In the genomic region with DNA sequence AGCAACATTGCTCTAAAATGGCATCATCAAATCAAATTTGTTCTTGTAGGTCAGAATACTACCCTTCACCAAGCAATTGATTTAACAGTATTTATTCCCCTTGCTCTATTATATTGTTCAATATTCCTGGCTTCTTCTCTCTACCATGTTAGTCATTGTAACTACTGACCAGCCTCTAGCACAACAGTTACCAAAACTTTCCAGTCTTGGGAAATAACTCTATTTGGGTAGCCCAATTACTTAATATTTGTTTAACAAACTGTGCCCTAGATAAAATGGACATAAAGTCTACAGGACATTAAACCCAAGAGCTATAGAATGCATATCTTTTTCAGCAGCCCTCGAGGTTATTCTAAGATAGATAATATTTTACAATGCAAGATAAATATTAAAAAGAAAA, we compare ENCODE assay signal across 30 mouse cellular contexts.
"Had no signal": no experiment of that assay in that cellular context is flagged by ENCODE, and none has a peak within 500 bp of the region (broad histone marks: within the 10 kb centered on the region; RNA-seq: fewer than 3 reads in every experiment).

No protein-coding gene starts in this region.

- H3K36me3 ChIP-seq: limb, embryonic 10.5 days; limb, embryonic 12.5 days; limb, embryonic 13.5 days; limb, embryonic 15.5 days; liver, embryonic 12.5 days; liver, embryonic 13.5 days; liver, embryonic 15.5 days; lung, embryonic 15.5 days; midbrain, embryonic 10.5 days; midbrain, embryonic 12.5 days; midbrain, embryonic 15.5 days; neural tube, embryonic 12.5 days had no signal

- H3K9me3 ChIP-seq: limb, embryonic 10.5 days; limb, embryonic 12.5 days; limb, embryonic 15.5 days; liver, embryonic 12.5 days; liver, embryonic 13.5 days; liver, embryonic 15.5 days; lung, embryonic 15.5 days; midbrain, embryonic 12.5 days; midbrain, embryonic 15.5 days had no signal

- H3K4me1 ChIP-seq: limb, embryonic 10.5 days; limb, embryonic 12.5 days; limb, embryonic 13.5 days; limb, embryonic 15.5 days; liver, embryonic 12.5 days; liver, embryonic 13.5 days; liver, embryonic 15.5 days; lung, embryonic 15.5 days; midbrain, embryonic 10.5 days; midbrain, embryonic 12.5 days; midbrain, embryonic 15.5 days; neural tube, embryonic 12.5 days had no signal

- H3K27me3 ChIP-seq: limb, embryonic 12.5 days; limb, embryonic 13.5 days; limb, embryonic 15.5 days; liver, embryonic 12.5 days; liver, embryonic 13.5 days; liver, embryonic 15.5 days; lung, embryonic 15.5 days; megakaryocyte, embryonic 14.5 days; midbrain, embryonic 12.5 days; midbrain, embryonic 15.5 days; neural tube, embryonic 12.5 days had no signal

- DNase-seq: left cerebral cortex, postnatal 4 days; liver; liver, embryonic 13.5 days; liver, postnatal 0 days; lung, adult 18-20 months; lung, adult 2 months; lung, embryonic 14.5 days; lung, postnatal 10 days; lung, postnatal 14 days; lung, postnatal 36 days; lung, postnatal 4 days; midbrain, embryonic 14.5 days had no signal

- H3K9ac ChIP-seq: limb, embryonic 12.5 days; limb, embryonic 13.5 days; limb, embryonic 15.5 days; liver, embryonic 12.5 days; liver, embryonic 13.5 days; liver, embryonic 14.5 days; liver, embryonic 15.5 days; liver, postnatal 0 days; lung, embryonic 14.5 days; lung, embryonic 15.5 days; midbrain, embryonic 12.5 days; midbrain, embryonic 15.5 days; neural tube, embryonic 12.5 days had no signal

- H3K4me3 ChIP-seq: left cerebral cortex, adult 2 months; limb, embryonic 10.5 days; limb, embryonic 12.5 days; limb, embryonic 13.5 days; limb, embryonic 15.5 days; liver, embryonic 12.5 days; liver, embryonic 13.5 days; liver, embryonic 15.5 days; lung, embryonic 15.5 days; megakaryocyte, embryonic 14.5 days; midbrain, embryonic 10.5 days; midbrain, embryonic 12.5 days; midbrain, embryonic 15.5 days; myocyte; neural tube, embryonic 12.5 days had no signal

- ATAC-seq: liver, embryonic 12.5 days; liver, postnatal 0 days; lung, postnatal 0 days; midbrain, embryonic 15.5 days; midbrain, embryonic 16.5 days had no signal

- H3K27ac ChIP-seq: left cerebral cortex, adult 2 months; limb, embryonic 10.5 days; limb, embryonic 12.5 days; limb, embryonic 13.5 days; limb, embryonic 15.5 days; liver, embryonic 12.5 days; liver, embryonic 13.5 days; liver, embryonic 14.5 days; liver, embryonic 15.5 days; lung, embryonic 15.5 days; macrophage; midbrain, embryonic 10.5 days; midbrain, embryonic 12.5 days; midbrain, embryonic 15.5 days; neural tube, embryonic 12.5 days had no signal

- H3K4me2 ChIP-seq: limb, embryonic 12.5 days; limb, embryonic 13.5 days; limb, embryonic 15.5 days; liver, embryonic 12.5 days; liver, embryonic 13.5 days; liver, embryonic 15.5 days; lung, embryonic 14.5 days; lung, embryonic 15.5 days; midbrain, embryonic 12.5 days; midbrain, embryonic 15.5 days; neural tube, embryonic 12.5 days had no signal
